Mouse (Mus musculus): ENCODE measurements around the gene Cfap52. TPM values are rescaled to one million over a fixed set of nuclear protein-coding genes. Genes with fewer than 3 reads are reported as not detected.

Cfap52 gene
- 0.28 and 0.42 TPM in 2 replicates for polyA plus RNA-seq (2015; fragmentation: Nextera tagmentation; extraction: Ambion mirVana)

- Histone ChIP-seq H3K27ac (peak within 1 kb of the TSS; percentile 61; the same call in 1 of the 2 replicates), H3K9me3 (replicated peaks) (no peaks in the 10 kb centered on the region), H3K36me3 (peaks cover 2% of the 10 kb centered on the region), H3K4me1 (replicated peaks) (peaks cover 17% of the 10 kb centered on the region), H3K27me3 (no peaks in the 10 kb centered on the region), H3K9ac (peak within 1 kb of the TSS; percentile 89), H3K4me3 (peak within 1 kb of the TSS; percentile 88), H3K4me2 (peak within 1 kb of the TSS; percentile 75)
- 9% methylated on average over 15 of the region's 15 CpGs for WGBS
- no peak for ATAC-seq (replicated peaks; ENCODE audit: insufficient number of reproducible peaks, insufficient read depth, low FRiP score, low read depth)
These were observed at the start of gene Cfap52 for GRCm38 (mm10) chr11:67965242-67965883. Gene Cfap52 (minus strand): TSS chr11:67965651.

GRCm38 (mm10) chr11:68012207-68012606, 46.8 kb upstream of the Cfap52 start:
- H3K36me3 ChIP-seq, result 0 out of 2 replicates have a peak, but pooled peaks cover 2% of the 10 kb centered on the region
- no peaks in the 10 kb centered on the region for H3K27me3 ChIP-seq
- H3K4me2 ChIP-seq, result no peak overlapping the region
- no peaks in the 10 kb centered on the region for H3K4me1 ChIP-seq (replicated peaks)
- WGBS, result 76% methylated on average over 7 of the region's 7 CpGs
- H3K9ac ChIP-seq, result no peak overlapping the region
- no peak overlapping the region for H3K4me3 ChIP-seq
- no peaks in the 10 kb centered on the region for H3K9me3 ChIP-seq (replicated peaks)
- no peak overlapping the region for H3K27ac ChIP-seq
- no peak for ATAC-seq (replicated peaks; ENCODE audit: insufficient number of reproducible peaks, insufficient read depth, low FRiP score, low read depth)

GRCm38 (mm10) chr11:68009377-68009776, 43.9 kb upstream of the Cfap52 start:
- H3K36me3 ChIP-seq, result 0 out of 2 replicates have a peak, but pooled peaks cover 2% of the 10 kb centered on the region
- no peak overlapping the region for H3K4me2 ChIP-seq
- no peak overlapping the region for H3K27ac ChIP-seq
- ATAC-seq (replicated peaks; ENCODE audit: insufficient number of reproducible peaks, insufficient read depth, low FRiP score, low read depth), result no peak
- H3K4me3 ChIP-seq, result no peak overlapping the region
- H3K9ac ChIP-seq, result no peak overlapping the region
- peaks cover 9% of the 10 kb centered on the region for H3K4me1 ChIP-seq (replicated peaks)
- H3K9me3 ChIP-seq (replicated peaks), result no peaks in the 10 kb centered on the region
- no peaks in the 10 kb centered on the region for H3K27me3 ChIP-seq
- WGBS, result 73% methylated on average over 5 of the region's 5 CpGs

- 0 out of 2 replicates have a peak, but pooled peaks cover 2% of the 10 kb centered on the region for H3K36me3 ChIP-seq
- H3K4me2 ChIP-seq, result no peak overlapping the region
- H3K27ac ChIP-seq, result no peak overlapping the region
- peaks cover 9% of the 10 kb centered on the region for H3K4me1 ChIP-seq (replicated peaks)
- ATAC-seq (replicated peaks; ENCODE audit: insufficient number of reproducible peaks, insufficient read depth, low FRiP score, low read depth), result no peak
- 69% methylated on average over 6 of the region's 6 CpGs for WGBS
- H3K4me3 ChIP-seq, result no peak overlapping the region
- H3K27me3 ChIP-seq, result no peaks in the 10 kb centered on the region
- H3K9me3 ChIP-seq (replicated peaks), result no peaks in the 10 kb centered on the region
- H3K9ac ChIP-seq, result no peak overlapping the region
These were observed 42.2 kb upstream of the Cfap52 start for GRCm38 (mm10) chr11:68007645-68008044.

GRCm38 (mm10) chr11:68006216-68006789, 40.9 kb upstream of the Cfap52 start:
- H3K9ac ChIP-seq, result no peak overlapping the region
- no peak overlapping the region for H3K4me2 ChIP-seq
- no peaks in the 10 kb centered on the region for H3K9me3 ChIP-seq (replicated peaks)
- H3K4me3 ChIP-seq, result no peak overlapping the region
- no peaks in the 10 kb centered on the region for H3K27me3 ChIP-seq
- no peak overlapping the region for H3K27ac ChIP-seq
- WGBS, result 39% methylated on average over 8 of the region's 8 CpGs
- H3K4me1 ChIP-seq (replicated peaks), result peaks cover 9% of the 10 kb centered on the region
- ATAC-seq (replicated peaks; ENCODE audit: insufficient number of reproducible peaks, insufficient read depth, low FRiP score, low read depth), result no peak
- H3K36me3 ChIP-seq, result 0 out of 2 replicates have a peak, but pooled peaks cover 2% of the 10 kb centered on the region

GRCm38 (mm10) chr11:68004191-68004590, 38.7 kb upstream of the Cfap52 start:
- Histone ChIP-seq H3K4me1 (replicated peaks) (peaks cover 9% of the 10 kb centered on the region), H3K9ac (no peak overlapping the region), H3K9me3 (replicated peaks) (no peaks in the 10 kb centered on the region), H3K4me2 (no peak overlapping the region), H3K4me3 (no peak overlapping the region), H3K36me3 (no peaks in the 10 kb centered on the region), H3K27ac (no peak overlapping the region), H3K27me3 (no peaks in the 10 kb centered on the region)
- ATAC-seq (replicated peaks; ENCODE audit: insufficient number of reproducible peaks, insufficient read depth, low FRiP score, low read depth), result no peak
- 21% methylated on average over 6 of the region's 6 CpGs for WGBS

GRCm38 (mm10) chr11:67999629-68000028, 34.2 kb upstream of the Cfap52 start:
- H3K4me2 ChIP-seq, result no peak overlapping the region
- no peaks in the 10 kb centered on the region for H3K27me3 ChIP-seq
- no peak for ATAC-seq (replicated peaks; ENCODE audit: insufficient number of reproducible peaks, insufficient read depth, low FRiP score, low read depth)
- no peak overlapping the region for H3K4me3 ChIP-seq
- H3K9me3 ChIP-seq (replicated peaks), result no peaks in the 10 kb centered on the region
- H3K9ac ChIP-seq, result no peak overlapping the region
- 71% methylated on average over 5 of the region's 5 CpGs for WGBS
- H3K4me1 ChIP-seq (replicated peaks), result no peaks in the 10 kb centered on the region
- H3K27ac ChIP-seq, result no peak overlapping the region
- H3K36me3 ChIP-seq, result no peaks in the 10 kb centered on the region

GRCm38 (mm10) chr11:67998905-67999304, 33.5 kb upstream of the Cfap52 start:
- Histone ChIP-seq H3K9me3 (replicated peaks) (no peaks in the 10 kb centered on the region), H3K27ac (no peak overlapping the region), H3K4me1 (replicated peaks) (no peaks in the 10 kb centered on the region), H3K36me3 (no peaks in the 10 kb centered on the region), H3K4me3 (no peak overlapping the region), H3K27me3 (no peaks in the 10 kb centered on the region), H3K9ac (no peak overlapping the region), H3K4me2 (no peak overlapping the region)
- WGBS, result 72% methylated on average over 3 of the region's 3 CpGs
- ATAC-seq (replicated peaks; ENCODE audit: insufficient number of reproducible peaks, insufficient read depth, low FRiP score, low read depth), result no peak

GRCm38 (mm10) chr11:67995965-67996364, 30.5 kb upstream of the Cfap52 start:
- no peak overlapping the region for H3K4me3 ChIP-seq
- H3K9me3 ChIP-seq (replicated peaks), result no peaks in the 10 kb centered on the region
- no peak overlapping the region for H3K27ac ChIP-seq
- WGBS, result 77% methylated on average over 4 of the region's 4 CpGs
- H3K4me1 ChIP-seq (replicated peaks), result no peaks in the 10 kb centered on the region
- ATAC-seq (replicated peaks; ENCODE audit: insufficient number of reproducible peaks, insufficient read depth, low FRiP score, low read depth), result no peak
- no peak overlapping the region for H3K9ac ChIP-seq
- no peaks in the 10 kb centered on the region for H3K27me3 ChIP-seq
- no peak overlapping the region for H3K4me2 ChIP-seq
- peaks cover 6% of the 10 kb centered on the region; the same call in 1 of the 2 replicates for H3K36me3 ChIP-seq

- Histone ChIP-seq H3K4me3 (no peak overlapping the region), H3K4me1 (replicated peaks) (no peaks in the 10 kb centered on the region), H3K36me3 (peaks cover 6% of the 10 kb centered on the region; the same call in 1 of the 2 replicates), H3K27ac (no peak overlapping the region), H3K4me2 (no peak overlapping the region), H3K9ac (no peak overlapping the region), H3K27me3 (no peaks in the 10 kb centered on the region), H3K9me3 (replicated peaks) (no peaks in the 10 kb centered on the region)
- ATAC-seq (replicated peaks; ENCODE audit: insufficient number of reproducible peaks, insufficient read depth, low FRiP score, low read depth), result no peak
- WGBS, result 78% methylated on average over 4 of the region's 4 CpGs
These were observed 25.8 kb upstream of the Cfap52 start for GRCm38 (mm10) chr11:67991240-67991639.

- Histone ChIP-seq H3K36me3 (no peaks in the 10 kb centered on the region), H3K27ac (no peak overlapping the region), H3K4me2 (no peak overlapping the region), H3K27me3 (no peaks in the 10 kb centered on the region), H3K4me3 (no peak overlapping the region), H3K9ac (no peak overlapping the region), H3K4me1 (replicated peaks) (0 out of 2 replicates have a peak, but pooled peaks cover 2% of the 10 kb centered on the region), H3K9me3 (replicated peaks) (no peaks in the 10 kb centered on the region)
- ATAC-seq (replicated peaks; ENCODE audit: insufficient number of reproducible peaks, insufficient read depth, low FRiP score, low read depth), result no peak
- 90% methylated on average over 6 of the region's 6 CpGs for WGBS
These were observed 18.1 kb upstream of the Cfap52 start for GRCm38 (mm10) chr11:67983564-67983963.

- Histone ChIP-seq H3K36me3 (peaks cover 16% of the 10 kb centered on the region), H3K27me3 (no peaks in the 10 kb centered on the region), H3K4me1 (replicated peaks) (peaks cover 17% of the 10 kb centered on the region), H3K9ac (no peak overlapping the region), H3K9me3 (replicated peaks) (no peaks in the 10 kb centered on the region), H3K4me2 (no peak overlapping the region), H3K4me3 (no peak overlapping the region), H3K27ac (no peak overlapping the region)
- WGBS, result 9% methylated on average over 2 of the region's 2 CpGs
- no peak for ATAC-seq (replicated peaks; ENCODE audit: insufficient number of reproducible peaks, insufficient read depth, low FRiP score, low read depth)
These were observed 9.8 kb upstream of the Cfap52 start for GRCm38 (mm10) chr11:67975252-67975651.
